Mouse (Mus musculus) brain, embryonic 18.5 days (tissue): ENCODE data around the gene Dnajc4.
"Not testable (repeated sequence)": the region's sequence is repeated elsewhere in the genome, so short reads cannot be mapped to it uniquely, and the experiment has no call there.

Experiments used
- DNase-seq: peaks from one replicate; pipeline ENCODE4 v3.0.0-alpha.2; 2012; ENCODE audit warnings: low read depth, low spot score

Dnajc4 gene

GRCm38 (mm10) chr19:6995255-6995991, 3.1 kb upstream of the Dnajc4 start:
- no peak for DNase-seq

GRCm38 (mm10) chr19:6994489-6994888, 2.1 kb upstream of the Dnajc4 start:
- no peak for DNase-seq

GRCm38 (mm10) chr19:6994002-6994401, 1.6 kb upstream of the Dnajc4 start:
- DNase-seq: no peak

GRCm38 (mm10) chr19:6993011-6993770, 819 bp upstream of the Dnajc4 start:
- DNase-seq: no peak

GRCm38 (mm10) chr19:6991166-6991565, 1.2 kb downstream of the Dnajc4 start:
- DNase-seq: not testable (repeated sequence)

GRCm38 (mm10) chr19:6990712-6991111, 1.7 kb downstream of the Dnajc4 start:
- no peak for DNase-seq

- no peak for DNase-seq
Observed at GRCm38 (mm10) chr19:6989251-6989650, 3.1 kb downstream of the Dnajc4 start.

GRCm38 (mm10) chr19:6987904-6988285, 4.5 kb downstream of the Dnajc4 start:
- DNase-seq: no peak

- no peak for DNase-seq
Observed at GRCm38 (mm10) chr19:6987061-6987903, 5.1 kb downstream of the Dnajc4 start, which contains the start of gene Vegfb. TSS of gene Vegfb (minus strand) at chr19:6987651.

- DNase-seq: no peak
Observed at GRCm38 (mm10) chr19:6985951-6986708, 6.2 kb downstream of the Dnajc4 start.

- DNase-seq: no peak
Observed at GRCm38 (mm10) chr19:6985300-6985699, 7.1 kb downstream of the Dnajc4 start.

- no peak for DNase-seq
Observed at GRCm38 (mm10) chr19:6983621-6984020, 8.8 kb downstream of the Dnajc4 start.

- no peak for DNase-seq
Observed at GRCm38 (mm10) chr19:6981465-6981864, 10.9 kb downstream of the Dnajc4 start.

- peak; percentile 97 for DNase-seq
Observed at GRCm38 (mm10) chr19:6980381-6981093, 11.8 kb downstream of the Dnajc4 start, which contains the start of gene Fkbp2. TSS of gene Fkbp2 (minus strand) at chr19:6980501.

- peak; percentile 96 for DNase-seq
Observed at GRCm38 (mm10) chr19:6979486-6980380, 12.6 kb downstream of the Dnajc4 start.

GRCm38 (mm10) chr19:6979001-6979479, 13.3 kb downstream of the Dnajc4 start:
- no peak for DNase-seq

GRCm38 (mm10) chr19:6978639-6978974, 13.8 kb downstream of the Dnajc4 start:
- DNase-seq: no peak

- no peak for DNase-seq
Observed at GRCm38 (mm10) chr19:6977759-6978638, 14.4 kb downstream of the Dnajc4 start.
